Mouse (Mus musculus) liver, adult 2 months (tissue): ENCODE results near the gene Map2k1.

Source experiments
- CTCF ChIP-seq: fragments of 200-500 bp; IDR thresholded peaks from 2 replicates; pipeline ENCODE4 v1.5.1; 2011; ENCODE audit warnings: low read depth, low read length, control low read depth
- POLR2A ChIP-seq: fragments of 200-500 bp; IDR thresholded peaks from 2 replicates; pipeline ENCODE4 v1.6.1; 2011; ENCODE audit warnings: low read length, control low read depth; ENCODE audit not compliant: insufficient read depth; ENCODE audit errors: extremely low read depth

DNA sequence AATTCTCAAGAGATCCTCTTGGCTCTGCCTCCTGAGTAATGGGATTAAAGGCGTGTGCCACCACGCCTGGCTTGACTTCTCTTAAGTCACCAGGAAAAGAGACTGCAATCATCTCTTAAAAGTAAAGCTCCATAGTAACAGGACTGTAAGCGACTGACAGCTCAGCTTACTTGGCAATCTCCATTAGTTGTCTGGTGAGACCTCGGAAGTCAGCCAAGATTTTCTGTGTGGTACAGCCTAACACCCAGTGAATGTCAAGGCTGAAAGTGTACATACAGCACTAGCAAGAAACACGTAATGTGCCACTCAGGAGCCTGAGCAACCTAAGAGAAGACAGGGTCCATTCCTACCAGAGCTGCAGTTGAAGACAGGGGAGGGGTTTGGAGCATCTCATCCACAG is 93.0 kb downstream of the Map2k1 start:
- TF ChIP-seq CTCF (no peak), POLR2A (no peak)
